Mouse (Mus musculus): ENCODE data around the gene Eif2b4. TPM values are rescaled to one million over a fixed set of nuclear protein-coding genes. Genes with fewer than 3 reads are reported as not detected.

Eif2b4 gene
- polyA plus RNA-seq (2012; fragmentation: generic; extraction: Trizol) = 46.8 TPM
- long read RNA-seq, experiment 1, transcript Eif2b4-201 (13 exons, 2,025 nt) = major isoform, 43 of 72 reads
- long read RNA-seq, experiment 1, transcript Eif2b4-202 (12 exons, 1,966 nt) = minor isoform, 9 of 72 reads
- long read RNA-seq, experiment 1, partial matches to known transcripts = 12 of 72 reads
- long read RNA-seq, experiment 1, other reads (novel, unspliced or antisense) = 4 of 72 reads
- long read RNA-seq, experiment 2, transcript Eif2b4-202 (12 exons, 1,966 nt) = minor isoform, 10 of 202 reads
- long read RNA-seq, experiment 2, transcript Eif2b4-201 (13 exons, 2,025 nt) = major isoform, 169 of 202 reads
- long read RNA-seq, experiment 2, partial matches to known transcripts = 3 of 202 reads
- long read RNA-seq, experiment 2, other reads (novel, unspliced or antisense) = 16 of 202 reads

GRCm38 (mm10) chr5:31192939-31193630 is at the start of gene Eif2b4, which contains the start of gene Snx17:
TSS of gene Eif2b4 (minus strand) at chr5:31193430.
TSS of gene Snx17 (plus strand) at chr5:31193227.
- Histone ChIP-seq H3K4me3 (ENCODE audit: insufficient read depth, poor library complexity, severe bottlenecking) (peak within 1 kb of the TSS; percentile 90), H3K79me2 (ENCODE audit: control insufficient read depth, insufficient read depth) (peaks cover 40% of the 10 kb centered on the region), H3K27me3 (ENCODE audit: control insufficient read depth, insufficient read depth, insufficient read length) (no peaks in the 10 kb centered on the region), H3ac (ENCODE audit: control insufficient read depth, insufficient read length, low read depth) (peak within 1 kb of the TSS; percentile 77), H3K36me3 (ENCODE audit: control insufficient read depth, insufficient read depth) (peaks cover 65% of the 10 kb centered on the region), H3K79me3 (ENCODE audit: low read depth) (peaks cover 19% of the 10 kb centered on the region)
- TF ChIP-seq CTCF (IDR thresholded peaks at IDR 0.05; ENCODE audit: control insufficient read depth, insufficient read depth, insufficient read length) = peak; percentile 91
- TF ChIP-seq MAX (IDR thresholded peaks at IDR 0.05) = peak; percentile 16
- no peak for TF ChIP-seq MYOG (IDR thresholded peaks at IDR 0.05; ENCODE audit: control insufficient read depth, extremely low read depth, insufficient read length)
- TF ChIP-seq USF1 (IDR thresholded peaks at IDR 0.05; ENCODE audit: low read depth) = no peak

- Histone ChIP-seq H3K79me2 (ENCODE audit: control insufficient read depth, insufficient read depth) (peaks cover 31% of the 10 kb centered on the region), H3ac (ENCODE audit: control insufficient read depth, insufficient read length, low read depth) (no peak overlapping the region), H3K36me3 (ENCODE audit: control insufficient read depth, insufficient read depth) (peaks cover 35% of the 10 kb centered on the region), H3K79me3 (ENCODE audit: low read depth) (peaks cover 23% of the 10 kb centered on the region), H3K27me3 (ENCODE audit: control insufficient read depth, insufficient read depth, insufficient read length) (no peaks in the 10 kb centered on the region), H3K4me3 (ENCODE audit: insufficient read depth, poor library complexity, severe bottlenecking) (peak overlapping the region; percentile 18)
- TF ChIP-seq CTCF (IDR thresholded peaks at IDR 0.05; ENCODE audit: control insufficient read depth, insufficient read depth, insufficient read length) (no peak), MAX (IDR thresholded peaks at IDR 0.05) (no peak), FOSL1 (IDR thresholded peaks at IDR 0.05; ENCODE audit: insufficient read depth, low read length, poor library complexity, severe bottlenecking) (no peak), CEBPB (IDR thresholded peaks at IDR 0.05; ENCODE audit: low read depth) (no peak), USF1 (IDR thresholded peaks at IDR 0.05; ENCODE audit: low read depth) (no peak), MYOG (IDR thresholded peaks at IDR 0.05; ENCODE audit: control insufficient read depth, extremely low read depth, insufficient read length) (no peak), MYOD1 (IDR thresholded peaks at IDR 0.05; ENCODE audit: control insufficient read depth, insufficient read length, low read depth) (no peak)
These were observed 49.0 kb upstream of the Eif2b4 start for GRCm38 (mm10) chr5:31242191-31242590.

- H3K36me3 ChIP-seq (ENCODE audit: control insufficient read depth, insufficient read depth) = peaks cover 30% of the 10 kb centered on the region
- H3K79me3 ChIP-seq (ENCODE audit: low read depth) = peaks cover 23% of the 10 kb centered on the region
- H3K27me3 ChIP-seq (ENCODE audit: control insufficient read depth, insufficient read depth, insufficient read length) = no peaks in the 10 kb centered on the region
- H3ac ChIP-seq (ENCODE audit: control insufficient read depth, insufficient read length, low read depth) = peak overlapping the region; percentile 77
- H3K4me3 ChIP-seq (ENCODE audit: insufficient read depth, poor library complexity, severe bottlenecking) = peak overlapping the region; percentile 66
- peaks cover 31% of the 10 kb centered on the region for H3K79me2 ChIP-seq (ENCODE audit: control insufficient read depth, insufficient read depth)
- no peak for TF ChIP-seq USF1 (IDR thresholded peaks at IDR 0.05; ENCODE audit: low read depth)
- no peak for TF ChIP-seq MYOG (IDR thresholded peaks at IDR 0.05; ENCODE audit: control insufficient read depth, extremely low read depth, insufficient read length)
- no peak for TF ChIP-seq CEBPB (IDR thresholded peaks at IDR 0.05; ENCODE audit: low read depth)
- TF ChIP-seq CTCF (IDR thresholded peaks at IDR 0.05; ENCODE audit: control insufficient read depth, insufficient read depth, insufficient read length) = no peak
- TF ChIP-seq MAX (IDR thresholded peaks at IDR 0.05) = no peak
- no peak for TF ChIP-seq MYOD1 (IDR thresholded peaks at IDR 0.05; ENCODE audit: control insufficient read depth, insufficient read length, low read depth)
These were observed 48.3 kb upstream of the Eif2b4 start for GRCm38 (mm10) chr5:31241522-31242034.

- TF ChIP-seq USF1 (IDR thresholded peaks at IDR 0.05; ENCODE audit: low read depth) (no peak), CEBPB (IDR thresholded peaks at IDR 0.05; ENCODE audit: low read depth) (no peak), MYOD1 (IDR thresholded peaks at IDR 0.05; ENCODE audit: control insufficient read depth, insufficient read length, low read depth) (no peak), MAX (IDR thresholded peaks at IDR 0.05) (no peak), CTCF (IDR thresholded peaks at IDR 0.05; ENCODE audit: control insufficient read depth, insufficient read depth, insufficient read length) (no peak), MYOG (IDR thresholded peaks at IDR 0.05; ENCODE audit: control insufficient read depth, extremely low read depth, insufficient read length) (no peak), FOSL1 (IDR thresholded peaks at IDR 0.05; ENCODE audit: insufficient read depth, low read length, poor library complexity, severe bottlenecking) (no peak)
- Histone ChIP-seq H3K36me3 (ENCODE audit: control insufficient read depth, insufficient read depth) (peaks cover 23% of the 10 kb centered on the region), H3K27me3 (ENCODE audit: control insufficient read depth, insufficient read depth, insufficient read length) (no peaks in the 10 kb centered on the region), H3K79me2 (ENCODE audit: control insufficient read depth, insufficient read depth) (peaks cover 31% of the 10 kb centered on the region), H3K79me3 (ENCODE audit: low read depth) (peaks cover 23% of the 10 kb centered on the region), H3ac (ENCODE audit: control insufficient read depth, insufficient read length, low read depth) (peak within 1 kb of the TSS; percentile 77), H3K4me3 (ENCODE audit: insufficient read depth, poor library complexity, severe bottlenecking) (peak within 1 kb of the TSS; percentile 66)
These were observed 47.6 kb upstream of the Eif2b4 start, which contains the start of the genes Nrbp1 and Gm9970 for GRCm38 (mm10) chr5:31240637-31241521. TSS of gene Nrbp1 (plus strand) at chr5:31240864. TSS of gene Gm9970 (minus strand) at chr5:31241232.

GRCm38 (mm10) chr5:31226641-31227040 is 33.4 kb upstream of the Eif2b4 start:
- Histone ChIP-seq H3K36me3 (ENCODE audit: control insufficient read depth, insufficient read depth) (no peaks in the 10 kb centered on the region), H3K79me2 (ENCODE audit: control insufficient read depth, insufficient read depth) (no peaks in the 10 kb centered on the region), H3K27me3 (ENCODE audit: control insufficient read depth, insufficient read depth, insufficient read length) (no peaks in the 10 kb centered on the region), H3K79me3 (ENCODE audit: low read depth) (no peaks in the 10 kb centered on the region), H3ac (ENCODE audit: control insufficient read depth, insufficient read length, low read depth) (no peak overlapping the region), H3K4me3 (ENCODE audit: insufficient read depth, poor library complexity, severe bottlenecking) (no peak overlapping the region)
- TF ChIP-seq CTCF (IDR thresholded peaks at IDR 0.05; ENCODE audit: control insufficient read depth, insufficient read depth, insufficient read length) (no peak), MYOG (IDR thresholded peaks at IDR 0.05; ENCODE audit: control insufficient read depth, extremely low read depth, insufficient read length) (no peak), CEBPB (IDR thresholded peaks at IDR 0.05; ENCODE audit: low read depth) (no peak)
